Mouse (Mus musculus): ENCODE measurements at regions not wholly inside any gene's neighbourhood (a gene's known extent, or its start where the extent isn't known, plus 50 kb on each side); places are given as distances from the start of the nearest gene placed in this dataset.

- no peak overlapping the region for H3K27ac ChIP-seq (ENCODE audit: insufficient read depth, low read length)
- TF ChIP-seq POLR2A (IDR thresholded peaks at IDR 0.05; ENCODE audit: borderline replicate concordance, insufficient read depth, low read length) (no peak), CTCF (IDR thresholded peaks at IDR 0.05; ENCODE audit: borderline replicate concordance, insufficient read depth, low read depth, low read length) (no peak)
- no peaks in the 10 kb centered on the region for H3K4me1 ChIP-seq (ENCODE audit: control insufficient read depth, insufficient read depth, low read length)
- no peaks in the 10 kb centered on the region for H3K27me3 ChIP-seq (ENCODE audit: control insufficient read depth, insufficient read depth, low read length)
- 91% methylated on average over 8 of the region's 8 CpGs for WGBS
- H3K4me3 ChIP-seq (replicated peaks; ENCODE audit: insufficient read depth, low read depth, low read length) = no peak overlapping the region
- DNase-seq = no peak
Observed at GRCm38 (mm10) chr2:78598039-78598438, 269.9 kb upstream of the Ube2e3 start.

DNA sequence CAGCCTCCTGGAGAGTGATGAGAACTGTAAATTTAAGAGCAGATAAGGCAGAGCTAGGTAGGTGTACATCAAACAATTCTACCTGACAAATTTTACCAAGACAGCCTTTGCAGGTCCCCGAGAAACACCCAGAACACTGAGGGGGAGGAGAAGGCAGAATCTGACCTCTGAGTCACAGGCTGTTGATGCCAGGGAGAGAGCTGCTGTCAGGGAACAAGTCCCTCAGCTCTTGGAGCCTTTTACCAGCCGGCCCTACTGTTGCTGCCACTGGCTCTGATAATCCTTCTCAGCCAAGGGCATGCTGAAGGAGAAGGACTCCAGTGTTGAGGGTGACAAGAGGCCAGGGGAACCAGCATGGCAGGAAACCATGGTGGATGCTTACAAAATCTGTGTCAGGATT is 271.7 kb upstream of the Ube2e3 start:
- 59% methylated on average over 2 of the region's 2 CpGs for WGBS
- TF ChIP-seq CTCF (IDR thresholded peaks at IDR 0.05; ENCODE audit: borderline replicate concordance, insufficient read depth, low read depth, low read length) = no peak
- no peak for TF ChIP-seq POLR2A (IDR thresholded peaks at IDR 0.05; ENCODE audit: borderline replicate concordance, insufficient read depth, low read length)
- no peaks in the 10 kb centered on the region for H3K27me3 ChIP-seq (ENCODE audit: control insufficient read depth, insufficient read depth, low read length)
- no peak overlapping the region for H3K4me3 ChIP-seq (replicated peaks; ENCODE audit: insufficient read depth, low read depth, low read length)
- DNase-seq = no peak
- no peaks in the 10 kb centered on the region for H3K4me1 ChIP-seq (ENCODE audit: control insufficient read depth, insufficient read depth, low read length)
- no peak overlapping the region for H3K27ac ChIP-seq (ENCODE audit: insufficient read depth, low read length)

DNA sequence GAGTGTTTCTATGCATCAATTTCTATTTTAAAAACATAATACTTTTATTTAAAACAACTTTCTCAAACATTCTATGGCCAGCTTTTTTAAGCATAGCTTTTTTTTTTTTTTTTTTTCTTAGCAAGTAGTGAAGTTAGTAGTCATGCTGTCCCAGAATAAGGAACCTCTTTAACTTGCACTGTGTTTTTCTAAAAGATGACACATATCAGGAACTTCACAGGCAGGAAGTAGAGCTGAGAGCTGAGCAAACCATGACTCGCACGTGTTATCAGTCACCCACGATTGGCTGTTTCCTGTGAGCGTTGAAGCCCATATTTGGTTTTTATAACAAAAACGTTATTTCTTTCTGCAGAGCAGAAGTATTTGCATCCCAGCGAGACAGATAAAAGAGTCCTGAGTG is 287.9 kb upstream of the Ube2e3 start:
- H3K27ac ChIP-seq (ENCODE audit: insufficient read depth, low read length) = no peak overlapping the region
- H3K4me1 ChIP-seq (ENCODE audit: control insufficient read depth, insufficient read depth, low read length) = no peaks in the 10 kb centered on the region
- DNase-seq = no peak
- no peak overlapping the region for H3K4me3 ChIP-seq (replicated peaks; ENCODE audit: insufficient read depth, low read depth, low read length)
- no peak for TF ChIP-seq CTCF (IDR thresholded peaks at IDR 0.05; ENCODE audit: borderline replicate concordance, insufficient read depth, low read depth, low read length)
- no peak for TF ChIP-seq POLR2A (IDR thresholded peaks at IDR 0.05; ENCODE audit: borderline replicate concordance, insufficient read depth, low read length)
- WGBS = 87% methylated on average over 6 of the region's 6 CpGs
- no peaks in the 10 kb centered on the region for H3K27me3 ChIP-seq (ENCODE audit: control insufficient read depth, insufficient read depth, low read length)

- DNase-seq = no peak
- WGBS = 89% methylated on average over 3 of the region's 3 CpGs
Observed at GRCm38 (mm10) chr2:78572492-78572891, 295.4 kb upstream of the Ube2e3 start.

GRCm38 (mm10) chr2:78558128-78558527 is 309.8 kb upstream of the Ube2e3 start:
- Histone ChIP-seq H3K4me1 (ENCODE audit: control insufficient read depth, insufficient read depth, low read length) (peaks cover 3% of the 10 kb centered on the region; the same call in 1 of the 2 replicates), H3K4me3 (replicated peaks; ENCODE audit: insufficient read depth, low read depth, low read length) (no peak overlapping the region), H3K27me3 (ENCODE audit: control insufficient read depth, insufficient read depth, low read length) (no peaks in the 10 kb centered on the region), H3K27ac (ENCODE audit: insufficient read depth, low read length) (no peak overlapping the region)
- no peak for TF ChIP-seq CTCF (IDR thresholded peaks at IDR 0.05; ENCODE audit: borderline replicate concordance, insufficient read depth, low read depth, low read length)
- no peak for TF ChIP-seq POLR2A (IDR thresholded peaks at IDR 0.05; ENCODE audit: borderline replicate concordance, insufficient read depth, low read length)
- WGBS = 50% methylated on average over 1 of the region's 1 CpGs
- no peak for DNase-seq

More at GRCm38 (mm10) chr2:78572492-78572891, 295.4 kb upstream of the Ube2e3 start:
- Histone ChIP-seq H3K27ac (ENCODE audit: insufficient read depth, low read length) (no peak overlapping the region), H3K4me3 (replicated peaks; ENCODE audit: insufficient read depth, low read depth, low read length) (no peak overlapping the region), H3K4me1 (ENCODE audit: control insufficient read depth, insufficient read depth, low read length) (no peaks in the 10 kb centered on the region), H3K27me3 (ENCODE audit: control insufficient read depth, insufficient read depth, low read length) (no peaks in the 10 kb centered on the region)
- no peak for TF ChIP-seq POLR2A (IDR thresholded peaks at IDR 0.05; ENCODE audit: borderline replicate concordance, insufficient read depth, low read length)

- H3K27me3 ChIP-seq (ENCODE audit: control insufficient read depth, insufficient read depth, low read length) = no peaks in the 10 kb centered on the region
- no peaks in the 10 kb centered on the region for H3K4me1 ChIP-seq (ENCODE audit: control insufficient read depth, insufficient read depth, low read length)
- no peak for DNase-seq
- no peak overlapping the region for H3K27ac ChIP-seq (ENCODE audit: insufficient read depth, low read length)
- 93% methylated on average over 4 of the region's 4 CpGs for WGBS
- no peak overlapping the region for H3K4me3 ChIP-seq (replicated peaks; ENCODE audit: insufficient read depth, low read depth, low read length)
- TF ChIP-seq POLR2A (IDR thresholded peaks at IDR 0.05; ENCODE audit: borderline replicate concordance, insufficient read depth, low read length) (no peak), CTCF (IDR thresholded peaks at IDR 0.05; ENCODE audit: borderline replicate concordance, insufficient read depth, low read depth, low read length) (no peak)
Observed at GRCm38 (mm10) chr2:78551085-78551484, 316.8 kb upstream of the Ube2e3 start.

DNA sequence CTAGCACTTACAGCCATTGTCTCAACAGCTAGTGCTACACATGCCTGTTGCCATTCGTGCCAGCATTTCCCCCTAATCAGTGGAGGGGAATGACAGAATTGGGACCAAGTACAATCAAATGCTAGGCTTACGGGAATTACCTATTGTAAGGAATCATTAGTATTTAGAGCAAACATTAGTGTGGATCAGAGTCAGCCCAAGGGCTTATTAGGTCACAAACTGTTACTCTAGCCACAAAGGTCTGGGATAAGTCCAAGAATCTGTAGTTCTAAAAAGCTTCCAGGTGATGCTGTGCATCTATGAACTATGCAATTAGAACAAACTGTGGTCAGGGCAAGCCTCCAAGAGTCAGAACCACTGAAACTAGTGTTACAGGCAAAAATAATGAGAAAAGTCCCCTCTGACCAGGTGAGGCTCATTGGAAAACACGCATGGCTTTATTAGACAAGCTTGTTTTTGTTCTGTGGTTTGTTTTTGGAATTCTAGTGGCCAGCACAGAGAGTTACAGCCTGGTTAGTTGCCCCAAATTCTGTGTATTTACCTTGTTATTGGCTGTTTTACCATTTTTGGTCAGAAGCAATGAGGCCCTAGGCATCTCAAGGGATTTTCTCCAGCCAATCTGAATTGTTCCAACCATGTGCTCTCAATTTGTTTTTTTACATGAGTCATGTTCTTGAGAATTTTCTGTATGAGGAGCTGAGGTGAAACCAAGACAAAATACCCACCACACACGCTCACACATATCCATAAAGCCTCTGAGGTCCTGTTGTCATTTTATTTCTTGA is 319.0 kb upstream of the Ube2e3 start:
- Histone ChIP-seq H3K27ac (ENCODE audit: insufficient read depth, low read length) (no peak overlapping the region), H3K4me1 (ENCODE audit: control insufficient read depth, insufficient read depth, low read length) (no peaks in the 10 kb centered on the region), H3K4me3 (replicated peaks; ENCODE audit: insufficient read depth, low read depth, low read length) (no peak overlapping the region), H3K27me3 (ENCODE audit: control insufficient read depth, insufficient read depth, low read length) (no peaks in the 10 kb centered on the region)
- DNase-seq = peak in 1 of 2 experiments; percentile 51
- TF ChIP-seq POLR2A (IDR thresholded peaks at IDR 0.05; ENCODE audit: borderline replicate concordance, insufficient read depth, low read length) (no peak), CTCF (IDR thresholded peaks at IDR 0.05; ENCODE audit: borderline replicate concordance, insufficient read depth, low read depth, low read length) (no peak)
- WGBS = 73% methylated on average over 4 of the region's 4 CpGs

GRCm38 (mm10) chr2:78547286-78547685 is 320.6 kb upstream of the Ube2e3 start:
- 63% methylated on average over 4 of the region's 4 CpGs for WGBS
- TF ChIP-seq POLR2A (IDR thresholded peaks at IDR 0.05; ENCODE audit: borderline replicate concordance, insufficient read depth, low read length) (no peak), CTCF (IDR thresholded peaks at IDR 0.05; ENCODE audit: borderline replicate concordance, insufficient read depth, low read depth, low read length) (no peak)
- no peak for DNase-seq

More at GRCm38 (mm10) chr2:78547286-78547685, 320.6 kb upstream of the Ube2e3 start:
- H3K27me3 ChIP-seq (ENCODE audit: control insufficient read depth, insufficient read depth, low read length) = no peaks in the 10 kb centered on the region
- H3K27ac ChIP-seq (ENCODE audit: insufficient read depth, low read length) = no peak overlapping the region
- H3K4me1 ChIP-seq (ENCODE audit: control insufficient read depth, insufficient read depth, low read length) = no peaks in the 10 kb centered on the region
- H3K4me3 ChIP-seq (replicated peaks; ENCODE audit: insufficient read depth, low read depth, low read length) = no peak overlapping the region
